Mouse (Mus musculus) pancreas, adult 10 weeks (tissue): Measurements from ENCODE around the gene Fbxo10. TPM values are rescaled to one million over a fixed set of nuclear protein-coding genes. Genes with fewer than 3 reads are reported as not detected.

Experiments used
- polyA plus RNA-seq: library from polyadenylated mRNA; stranded (reverse); fragments of 350-450 nt; fragmentation: Illumina TruSeq; extraction: RNeasy Lipid Tissue Mini Kit (QIAGEN cat#74804); gene quantifications from one replicate; pipeline ENCODE4 v1.2.3, GENCODE M21; 2015; ENCODE audit warnings: low read depth, low replicate concordance; ENCODE audit not compliant: insufficient read depth

Fbxo10 gene
- 1.7 TPM for polyA plus RNA-seq

GRCm38 (mm10) chr4:45084021-45084894 is at the start of gene Fbxo10:
TSS of gene Fbxo10 (minus strand) at chr4:45084604.

GRCm38 (mm10) chr4:45107601-45108277 is 23.3 kb upstream of the Fbxo10 start, which contains the start of gene Tomm5:
TSS of gene Tomm5 (minus strand) at chr4:45108114.

GRCm38 (mm10) chr4:45018452-45018980 is 65.9 kb downstream of the Fbxo10 start, which contains the start of gene Polr1e:
TSS of gene Polr1e (plus strand) at chr4:45018583.

GRCm38 (mm10) chr4:45012105-45012975 is 72.1 kb downstream of the Fbxo10 start, which contains the start of gene Zbtb5:
TSS of gene Zbtb5 (minus strand) at chr4:45012412.

Other genes with a start within 250 kb of the Fbxo10 start
- gene Grhpr, start 103.2 kb downstream of the Fbxo10 start, polyA plus RNA-seq, result 16.3 TPM
- 2.3 TPM for gene Zbtb5, start 72.2 kb downstream of the Fbxo10 start, polyA plus RNA-seq
- 7.0 TPM for gene Polr1e, start 66.0 kb downstream of the Fbxo10 start, polyA plus RNA-seq
- 25.0 TPM for gene Tomm5, start 23.5 kb upstream of the Fbxo10 start, polyA plus RNA-seq
- not detected for gene Frmpd1, start 100.3 kb upstream of the Fbxo10 start, polyA plus RNA-seq
- gene Trmt10b, start 212.5 kb upstream of the Fbxo10 start, polyA plus RNA-seq, result 3.1 TPM